Mouse (Mus musculus) CH12.LX (cell line): ENCODE data around the gene BC107364.
"Not testable (repeated sequence)": the region's sequence is repeated elsewhere in the genome, so short reads cannot be mapped to it uniquely, and the experiment has no call there.

Experiments
- CHD2 ChIP-seq: IDR thresholded peaks from 2 replicates; pipeline ENCODE4 v1.6.1; 2011; ENCODE audit warnings: low read length, improper control_type of control experiment
- CTCF ChIP-seq, 2 experiments: IDR thresholded peaks in 1 of 2; conservative IDR thresholded peaks in 1 of 2; 2 replicates each; pipeline ENCODE4 v1.5.1; 2011 to 2012; ENCODE audit warnings: low read depth in 2 of 2, low read length in 2 of 2, improper control_type of control experiment in 1 of 2, inconsistent platforms in 1 of 2, mild to moderate bottlenecking in 1 of 2, moderate library complexity in 1 of 2
- ELF1 ChIP-seq: IDR thresholded peaks from 2 replicates; pipeline ENCODE4 v1.6.1; 2014; ENCODE audit warnings: low read depth, mild to moderate bottlenecking, inconsistent platforms, low read length, improper control_type of control experiment
- EP300 ChIP-seq: IDR thresholded peaks from 2 replicates; pipeline ENCODE4 v1.6.1; 2011; ENCODE audit warnings: low read length, improper control_type of control experiment
- MAFK ChIP-seq: IDR thresholded peaks from 2 replicates; pipeline ENCODE4 v1.6.1; 2011; ENCODE audit warnings: low read length, improper control_type of control experiment; ENCODE audit not compliant: insufficient replicate concordance
- MAX ChIP-seq: IDR thresholded peaks from 2 replicates; pipeline ENCODE4 v1.6.1; 2011; ENCODE audit warnings: low read length, improper control_type of control experiment
- TCF12 ChIP-seq: IDR thresholded peaks from 2 replicates; pipeline ENCODE4 v1.6.1; 2014; ENCODE audit warnings: low read depth, mild to moderate bottlenecking, inconsistent platforms, low read length, improper control_type of control experiment
- ZMIZ1 ChIP-seq: IDR thresholded peaks from 2 replicates; pipeline ENCODE4 v1.6.1; 2012; ENCODE audit warnings: low read depth, mild to moderate bottlenecking, inconsistent platforms, low read length, improper control_type of control experiment

DNA sequence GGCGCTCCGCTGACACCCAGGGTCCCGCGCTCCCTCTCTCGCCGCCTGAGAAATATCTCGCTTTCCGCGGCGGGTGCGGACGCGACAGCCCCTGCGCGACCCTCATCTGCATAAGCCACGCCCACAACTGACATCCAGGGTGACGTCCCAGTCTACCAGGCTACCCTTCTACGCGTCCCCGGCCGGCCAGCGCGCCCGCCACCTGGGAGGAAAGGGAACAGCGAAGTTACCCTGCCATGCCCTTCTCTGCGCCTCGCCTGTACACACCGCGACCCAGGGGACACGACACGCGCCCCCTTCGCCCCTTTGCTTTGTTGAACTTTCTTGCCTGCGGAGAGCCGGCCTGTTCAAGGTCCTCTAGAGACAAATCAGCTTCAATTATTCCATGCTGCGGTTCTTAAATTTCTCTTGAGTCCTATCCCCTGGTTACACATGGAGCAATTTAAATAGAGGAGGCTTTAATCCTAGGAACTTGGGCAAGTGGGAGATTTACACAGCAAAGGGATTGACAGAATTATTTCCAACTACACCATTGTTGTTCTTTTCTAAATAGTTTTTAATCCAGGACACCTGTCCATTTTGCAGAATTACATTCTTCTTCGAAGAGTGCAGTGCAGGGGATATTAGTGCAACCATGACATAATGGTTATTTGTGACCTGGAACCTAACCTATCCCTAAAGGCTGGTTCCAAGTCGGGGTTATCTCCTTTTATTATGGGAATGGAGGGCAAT, 34.9 kb upstream of the BC107364 start:
- not testable (repeated sequence) for TF ChIP-seq TCF12; CTCF (conservative IDR thresholded peaks at IDR 0.05 in 1 of 2, IDR thresholded peaks at IDR 0.05 in 1 of 2; ENCODE audit: low read depth in 2 of 2, low read length in 2 of 2); ZMIZ1; ELF1; MAFK; MAX
- TF ChIP-seq CHD2 (0 out of 2 replicates have a peak, but pooled peaks have one; percentile 25), EP300 (0 out of 2 replicates have a peak, but pooled peaks have one; percentile 6)
